Mouse (Mus musculus): ENCODE data around the gene Olfr671.
"Not testable (repeated sequence)": the region's sequence is repeated elsewhere in the genome, so short reads cannot be mapped to it uniquely, and the experiment has no call there.

Gene Olfr671

GRCm38 (mm10) chr7:104979026-104979425 is at the start of gene Olfr671:
Gene Olfr671, minus strand, starts transcription at chr7:104979126.
- Histone ChIP-seq H3K27me3 (ENCODE audit: control insufficient read depth, insufficient read depth, low read length, poor library complexity, severe bottlenecking) (no peaks in the 10 kb centered on the region), H3K36me3 (ENCODE audit: control insufficient read depth, insufficient read depth, low read length, poor library complexity, severe bottlenecking) (no peaks in the 10 kb centered on the region)
- DNase-seq (ENCODE audit: low read depth, low spot score): no peak

DNA sequence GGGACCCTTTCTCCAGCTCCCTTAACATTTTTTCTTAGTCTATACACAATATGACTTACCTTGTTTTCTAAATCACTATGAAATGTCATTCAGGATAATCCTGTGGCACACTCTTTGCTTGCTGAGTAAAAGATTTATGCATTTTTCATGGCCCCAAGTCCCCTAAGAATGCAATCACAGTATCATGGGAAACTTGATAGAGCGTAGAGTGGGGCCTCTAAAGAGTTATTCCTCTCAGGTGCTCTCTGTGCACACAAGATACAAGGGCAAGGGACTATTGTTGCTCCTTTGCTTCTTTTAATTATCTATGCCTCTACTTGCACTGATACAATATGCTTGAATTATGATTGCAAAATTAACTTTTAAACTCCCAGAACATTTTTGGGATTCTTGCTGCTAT is 49.4 kb upstream of the Olfr671 start, which contains the start of gene Olfr675:
Olfr675 (minus strand) TSS at position 101 of the 400 bp plus-strand sequence.
- no peak for DNase-seq (ENCODE audit: low read depth, low spot score)
- no peaks in the 10 kb centered on the region for H3K27me3 ChIP-seq (ENCODE audit: control insufficient read depth, insufficient read depth, low read length, poor library complexity, severe bottlenecking)
- no peaks in the 10 kb centered on the region for H3K36me3 ChIP-seq (ENCODE audit: control insufficient read depth, insufficient read depth, low read length, poor library complexity, severe bottlenecking)

DNA sequence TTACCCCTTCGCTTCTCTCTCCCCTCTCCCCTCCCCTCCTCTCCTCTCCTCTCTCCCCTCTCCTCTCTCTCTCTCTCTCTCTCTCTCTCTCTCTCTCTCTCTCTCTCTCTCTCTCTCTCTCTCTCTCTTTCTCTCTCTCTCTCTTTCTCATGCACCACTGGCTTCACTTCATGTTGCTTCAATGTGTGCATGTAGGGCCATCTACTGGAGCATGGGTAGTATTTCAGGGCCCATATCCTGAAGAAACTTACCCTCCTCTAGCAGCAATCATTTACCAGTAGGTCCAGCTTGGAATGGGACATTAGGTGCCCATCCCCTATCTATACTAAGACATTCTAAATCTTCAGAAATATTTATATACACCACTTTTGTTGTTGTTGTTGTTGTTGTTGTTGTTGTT is 43.6 kb upstream of the Olfr671 start:
- no peak for DNase-seq (ENCODE audit: low read depth, low spot score)
- Histone ChIP-seq H3K36me3 (ENCODE audit: control insufficient read depth, insufficient read depth, low read length, poor library complexity, severe bottlenecking) (no peaks in the 10 kb centered on the region), H3K27me3 (ENCODE audit: control insufficient read depth, insufficient read depth, low read length, poor library complexity, severe bottlenecking) (no peaks in the 10 kb centered on the region)

GRCm38 (mm10) chr7:105001929-105002328 is 23.0 kb upstream of the Olfr671 start, which contains the start of gene Olfr672:
Gene Olfr672, minus strand, starts transcription at chr7:105002029.
- no peak for DNase-seq (ENCODE audit: low read depth, low spot score)
- no peaks in the 10 kb centered on the region for H3K36me3 ChIP-seq (ENCODE audit: control insufficient read depth, insufficient read depth, low read length, poor library complexity, severe bottlenecking)
- no peaks in the 10 kb centered on the region for H3K27me3 ChIP-seq (ENCODE audit: control insufficient read depth, insufficient read depth, low read length, poor library complexity, severe bottlenecking)

- H3K27me3 ChIP-seq (ENCODE audit: control insufficient read depth, insufficient read depth, low read length, poor library complexity, severe bottlenecking): not testable (repeated sequence)
Observed at GRCm38 (mm10) chr7:104972507-104972906, 6.4 kb downstream of the Olfr671 start.

DNA sequence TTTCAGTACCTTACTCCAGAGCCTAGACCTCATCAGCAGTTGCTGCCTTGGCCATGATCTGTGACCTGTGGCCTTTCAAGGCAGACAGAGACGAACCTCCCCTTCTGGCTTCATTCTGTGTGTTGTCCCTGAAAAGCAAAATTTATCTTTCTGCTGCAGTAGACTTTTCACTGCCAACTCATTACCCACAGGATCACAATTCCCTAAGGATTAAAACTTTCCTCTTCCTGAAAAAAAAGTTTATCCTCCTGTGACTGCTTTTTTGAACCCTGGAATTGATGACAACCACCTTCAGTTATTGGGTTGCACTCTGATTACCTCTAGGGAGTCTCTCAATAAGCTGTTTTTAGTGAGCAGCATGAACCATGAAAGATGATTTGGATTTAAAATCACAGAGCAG is 16.4 kb downstream of the Olfr671 start, which contains the start of gene Olfr670:
Olfr670 (minus strand) TSS at position 101 of the 400 bp plus-strand sequence.
- DNase-seq (ENCODE audit: low read depth, low spot score): no peak

More at GRCm38 (mm10) chr7:104972507-104972906, 6.4 kb downstream of the Olfr671 start:
- H3K36me3 ChIP-seq (ENCODE audit: control insufficient read depth, insufficient read depth, low read length, poor library complexity, severe bottlenecking); DNase-seq (ENCODE audit: low read depth, low spot score): not testable (repeated sequence)

DNA sequence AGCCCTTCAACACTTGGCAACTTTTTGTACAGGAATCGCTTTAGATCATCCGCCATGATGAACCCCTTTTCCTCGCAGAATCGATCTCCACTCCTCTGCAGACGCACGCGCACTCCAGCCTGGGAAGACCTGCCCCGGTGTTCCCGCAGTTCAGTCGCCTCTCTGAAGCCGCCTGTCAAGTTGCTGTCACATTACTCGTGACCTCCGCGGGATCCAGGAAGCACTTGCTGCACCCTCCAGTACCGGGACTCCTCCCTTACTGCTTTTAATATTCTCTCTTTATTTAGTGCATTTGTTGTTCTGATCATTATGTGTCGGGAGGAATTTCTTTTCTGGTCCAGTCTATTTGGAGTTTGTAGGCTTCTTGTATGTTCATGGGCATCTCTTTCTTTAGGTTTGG is 28.7 kb downstream of the Olfr671 start:
- H3K36me3 ChIP-seq (ENCODE audit: control insufficient read depth, insufficient read depth, low read length, poor library complexity, severe bottlenecking); H3K27me3 ChIP-seq (ENCODE audit: control insufficient read depth, insufficient read depth, low read length, poor library complexity, severe bottlenecking); DNase-seq (ENCODE audit: low read depth, low spot score): not testable (repeated sequence)

More for the DNA sequence above, 16.4 kb downstream of the Olfr671 start, which contains the start of gene Olfr670:
- Histone ChIP-seq H3K36me3 (ENCODE audit: control insufficient read depth, insufficient read depth, low read length, poor library complexity, severe bottlenecking) (no peaks in the 10 kb centered on the region), H3K27me3 (ENCODE audit: control insufficient read depth, insufficient read depth, low read length, poor library complexity, severe bottlenecking) (no peaks in the 10 kb centered on the region)

DNA sequence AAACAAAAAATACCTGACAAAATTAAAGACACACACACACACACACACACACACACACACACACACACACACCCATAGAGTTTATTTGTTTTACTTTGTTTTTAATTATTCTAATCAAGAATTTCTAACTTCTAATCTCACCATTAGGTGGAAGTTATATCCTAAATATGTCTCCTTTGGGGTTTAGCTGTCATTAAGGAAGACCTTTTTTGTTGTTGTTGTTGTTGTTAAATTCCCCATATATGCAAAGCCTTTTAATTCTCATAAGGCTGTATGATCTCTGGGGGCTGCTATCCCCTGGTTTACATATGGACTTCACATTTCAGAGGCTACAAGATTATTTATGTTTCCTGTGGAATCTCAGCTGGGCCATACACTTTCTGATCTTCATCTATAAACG is 45.0 kb downstream of the Olfr671 start, which contains the start of gene Olfr669:
Olfr669 (plus strand) TSS at position 301 of the 400 bp plus-strand sequence.
- DNase-seq (ENCODE audit: low read depth, low spot score): no peak
- Histone ChIP-seq H3K36me3 (ENCODE audit: control insufficient read depth, insufficient read depth, low read length, poor library complexity, severe bottlenecking) (no peaks in the 10 kb centered on the region), H3K27me3 (ENCODE audit: control insufficient read depth, insufficient read depth, low read length, poor library complexity, severe bottlenecking) (no peaks in the 10 kb centered on the region)

- H3K36me3 ChIP-seq (ENCODE audit: control insufficient read depth, insufficient read depth, low read length, poor library complexity, severe bottlenecking): no peaks in the 10 kb centered on the region
- no peaks in the 10 kb centered on the region for H3K27me3 ChIP-seq (ENCODE audit: control insufficient read depth, insufficient read depth, low read length, poor library complexity, severe bottlenecking)
- no peak for DNase-seq (ENCODE audit: low read depth, low spot score)
Observed at GRCm38 (mm10) chr7:104927957-104928356, 51.0 kb downstream of the Olfr671 start, which contains the start of gene Olfr668. Gene Olfr668, minus strand, starts transcription at chr7:104928057.

Data from splenic B cell, adult 2 months (primary cell).